Mouse (Mus musculus) kidney, postnatal 10 days (tissue): ENCODE results near the gene Mxd3.

ENCODE experiments used
- DNase-seq: peaks from one replicate; pipeline ENCODE4 v3.0.0; 2021; ENCODE audit warnings: mixed read lengths

Gene Mxd3

DNA sequence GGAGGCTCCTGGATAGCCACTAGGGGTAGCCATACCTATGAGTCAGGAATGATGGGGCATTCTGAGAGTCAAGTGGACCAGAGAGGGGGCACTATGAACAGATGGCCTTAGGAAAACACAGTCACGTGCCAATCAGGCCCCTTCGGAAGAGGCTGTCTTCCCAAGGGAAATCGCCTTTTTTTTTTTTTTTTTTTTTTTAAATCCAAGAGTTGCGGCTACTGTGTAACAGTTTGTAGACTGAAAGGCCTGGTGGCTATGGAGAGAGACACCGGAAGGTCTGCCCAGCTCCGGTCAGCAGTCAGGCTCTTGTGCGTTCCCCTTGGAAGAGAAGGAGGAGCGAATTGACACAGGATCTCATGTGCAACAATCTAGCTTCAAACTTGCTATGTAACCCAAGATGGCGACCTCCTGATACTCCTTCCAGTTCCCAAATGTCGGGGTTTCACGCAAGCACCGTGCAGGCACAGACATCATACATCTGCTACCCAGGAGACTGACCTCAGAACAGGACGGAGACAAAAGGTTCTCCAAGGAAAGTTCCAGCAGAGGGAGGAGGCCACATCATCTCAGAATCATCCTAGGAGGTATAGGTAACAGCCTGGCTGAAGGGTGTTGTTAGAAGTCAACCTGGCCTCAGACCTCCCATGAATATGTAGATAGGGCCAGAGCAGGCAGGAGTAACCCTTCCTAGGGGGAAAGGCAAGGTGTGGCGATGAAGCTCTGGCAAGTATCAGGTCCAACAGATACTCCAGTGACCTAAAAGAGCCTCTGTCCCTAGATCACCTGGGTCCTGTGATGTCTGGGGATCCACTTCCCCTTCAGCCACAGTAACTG is 1.2 kb upstream of the Mxd3 start:
- no peak for DNase-seq

- no peak for DNase-seq
Observed at GRCm38 (mm10) chr13:55329109-55329682, 427 bp downstream of the Mxd3 start.

GRCm38 (mm10) chr13:55328641-55329040 is 982 bp downstream of the Mxd3 start:
- DNase-seq, result no peak

DNA sequence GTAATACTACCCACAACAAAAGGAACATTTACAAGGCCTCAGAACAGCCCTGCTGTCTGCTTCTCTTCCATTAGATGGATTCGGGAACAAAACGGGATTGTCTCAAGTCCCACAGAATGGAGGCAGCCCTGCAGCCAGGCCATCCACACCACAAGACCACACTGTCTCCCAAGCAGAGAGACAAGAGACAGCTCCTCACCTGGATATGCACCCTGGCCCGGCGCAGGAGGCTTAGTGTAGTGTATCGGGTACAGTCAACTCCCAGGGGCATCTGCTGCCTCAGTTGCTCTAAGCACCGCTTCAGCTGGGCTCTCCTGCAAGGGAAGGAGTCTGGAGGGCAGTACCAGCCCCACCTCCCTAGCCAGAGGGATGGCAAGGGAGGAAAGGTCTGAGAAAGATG is 1.5 kb downstream of the Mxd3 start:
- no peak for DNase-seq

DNA sequence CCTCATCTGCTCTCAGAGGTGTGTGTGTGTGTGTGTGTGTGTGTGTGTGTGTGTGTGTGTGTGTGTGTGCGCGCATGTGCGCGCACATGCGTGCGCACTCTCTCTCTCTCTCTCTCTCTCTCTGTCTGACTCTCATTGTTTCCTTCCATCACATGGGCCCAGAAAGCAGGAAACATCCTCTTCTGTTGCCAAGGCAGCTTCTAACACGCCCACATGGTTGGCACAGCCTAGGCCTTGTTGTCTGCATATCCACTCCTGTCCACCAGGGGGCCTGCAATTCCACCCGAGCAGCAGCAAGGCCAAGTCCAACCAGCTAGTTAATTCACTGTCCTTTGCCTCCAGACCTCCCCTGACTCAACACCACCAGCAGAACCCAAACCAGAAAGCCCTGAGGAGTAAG is 2.0 kb downstream of the Mxd3 start:
- peak; percentile 87 for DNase-seq

GRCm38 (mm10) chr13:55327169-55327568 is 2.5 kb downstream of the Mxd3 start:
- DNase-seq, result no peak

DNA sequence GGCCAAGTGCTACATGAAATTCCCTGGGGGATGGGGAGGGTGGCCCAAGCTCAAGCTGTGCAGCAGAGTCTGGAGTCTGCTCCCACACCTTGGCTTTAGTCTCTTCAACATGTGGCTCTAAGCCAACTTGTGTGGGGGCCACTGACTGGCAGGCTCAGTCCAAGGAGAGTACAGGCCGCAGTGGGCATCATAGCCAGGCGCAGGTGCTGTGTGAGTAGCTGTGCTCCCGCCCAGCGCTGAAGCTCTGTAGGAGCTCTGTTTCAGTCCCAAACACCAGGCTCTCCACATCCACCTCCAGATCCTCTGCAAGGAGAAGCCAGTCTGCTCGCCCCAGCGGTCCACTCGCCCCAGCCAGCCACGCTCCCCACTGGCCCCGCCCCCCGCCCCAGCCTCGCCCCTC is 4.0 kb downstream of the Mxd3 start:
- peak; percentile 50 for DNase-seq

GRCm38 (mm10) chr13:55322130-55322825 is 7.3 kb downstream of the Mxd3 start:
- DNase-seq, result peak; percentile 64

DNA sequence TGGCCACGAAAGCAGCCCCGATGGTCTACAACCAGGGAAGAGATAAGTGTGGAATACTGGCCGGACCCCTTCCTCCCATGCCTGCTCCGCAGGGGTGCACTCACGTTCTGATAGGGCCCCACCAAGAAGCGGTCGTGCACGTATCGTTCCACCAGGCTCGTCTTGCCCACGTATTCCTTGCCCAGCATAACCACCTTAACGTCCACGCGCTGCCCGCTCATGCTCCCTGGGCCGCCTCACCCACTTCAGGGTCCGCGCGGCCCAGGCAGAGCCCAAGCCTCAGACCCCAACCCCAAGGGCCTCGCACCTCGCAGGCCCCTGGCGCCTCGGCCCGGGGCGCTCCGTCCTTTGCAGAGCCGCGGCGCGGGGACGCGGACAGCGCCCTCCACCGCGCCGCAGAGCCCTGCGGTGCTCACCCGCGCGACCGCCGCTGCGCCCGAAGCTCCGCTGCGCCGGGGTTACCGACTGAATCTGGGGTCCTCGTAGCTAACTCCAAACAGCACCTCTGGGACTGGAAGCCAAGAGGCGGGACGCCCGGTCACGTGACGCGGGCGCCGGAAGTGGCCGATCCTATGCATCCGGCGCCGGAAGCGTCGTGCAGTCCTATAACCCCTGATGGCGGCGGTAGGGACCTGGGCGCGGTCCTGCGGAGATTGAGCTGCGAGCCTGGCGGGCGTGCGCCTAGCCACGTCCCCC is 8.0 kb downstream of the Mxd3 start, which contains the start of gene Rab24:
Rab24 (minus strand) TSS at position 513 of the 696 bp plus-strand sequence.
- peak; percentile 95 for DNase-seq

DNA sequence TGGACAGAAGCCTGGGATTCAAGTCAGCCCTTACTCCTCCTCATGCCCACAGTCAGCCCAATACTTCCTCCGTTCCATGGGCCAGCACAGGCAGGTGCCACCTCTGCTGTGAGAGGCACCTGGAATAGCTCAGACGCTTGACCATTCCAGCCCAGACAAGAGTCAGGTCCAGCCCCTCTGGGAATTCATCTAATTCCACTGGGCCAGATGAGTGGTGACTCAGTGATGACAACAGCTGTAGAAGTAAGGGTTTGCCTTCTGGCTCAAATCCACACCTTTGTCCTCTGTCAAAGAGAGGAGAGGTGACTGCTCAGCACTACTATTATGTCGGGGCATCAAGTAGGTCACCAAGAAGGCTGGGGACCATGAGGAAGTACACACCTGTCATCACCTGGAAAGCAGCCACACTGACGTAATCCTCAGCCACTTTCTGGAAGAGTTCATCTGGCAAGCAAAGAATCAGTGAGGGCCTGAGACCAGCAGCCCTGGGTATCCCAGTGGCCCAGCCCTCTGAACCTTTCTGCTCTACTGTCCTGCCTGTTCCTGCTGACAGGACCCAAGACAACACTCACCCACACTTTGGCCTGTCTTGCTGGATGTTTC is 9.6 kb downstream of the Mxd3 start, which contains the start of gene Prelid1:
Prelid1 (plus strand) TSS at position 570 of the 603 bp plus-strand sequence.
- no peak for DNase-seq

DNA sequence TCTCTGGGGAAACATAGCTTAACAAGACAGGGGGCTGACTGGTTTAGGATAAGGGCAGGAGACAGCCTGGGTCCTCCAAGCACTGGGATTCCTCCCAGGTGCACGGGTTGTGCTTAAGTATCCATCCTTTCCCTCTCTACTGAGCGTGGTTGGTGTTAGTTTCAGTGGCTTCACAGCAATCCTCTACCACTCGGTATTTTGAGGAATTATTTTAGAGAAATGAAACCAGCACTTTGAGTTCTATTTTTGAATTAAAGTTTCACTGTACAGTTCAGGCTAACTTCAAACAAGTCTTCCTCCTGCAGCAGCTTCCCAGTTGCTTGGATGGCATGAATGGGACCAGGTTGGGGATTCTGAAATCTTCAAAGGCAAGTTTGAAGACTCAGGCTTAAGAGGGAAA is 11.3 kb downstream of the Mxd3 start:
- DNase-seq, result no peak

DNA sequence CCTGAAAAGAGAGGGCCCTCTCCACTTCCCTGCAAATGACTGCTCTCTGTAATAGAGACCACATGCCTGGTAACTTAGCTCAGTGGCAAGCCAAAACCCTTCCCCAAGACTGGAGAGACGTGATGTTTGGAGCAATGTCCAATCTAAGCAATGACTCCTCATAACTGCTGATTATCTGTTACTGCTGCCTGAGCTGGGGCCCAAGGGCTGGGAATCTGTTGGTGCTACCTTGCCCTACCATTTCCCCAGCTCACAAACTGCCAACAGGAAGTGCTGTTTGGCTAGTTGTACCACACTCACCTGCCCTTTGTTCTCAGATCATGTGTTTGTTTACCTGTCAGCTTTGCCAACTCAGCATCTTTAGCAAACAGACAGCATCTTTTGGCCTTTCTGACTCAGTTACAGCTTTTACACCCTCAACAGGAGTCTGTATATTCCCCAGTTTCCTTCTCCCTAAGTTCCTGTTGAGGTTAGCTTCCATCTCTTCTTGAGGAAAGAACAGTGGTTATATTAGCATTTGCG is 14.7 kb downstream of the Mxd3 start:
- DNase-seq, result no peak

DNA sequence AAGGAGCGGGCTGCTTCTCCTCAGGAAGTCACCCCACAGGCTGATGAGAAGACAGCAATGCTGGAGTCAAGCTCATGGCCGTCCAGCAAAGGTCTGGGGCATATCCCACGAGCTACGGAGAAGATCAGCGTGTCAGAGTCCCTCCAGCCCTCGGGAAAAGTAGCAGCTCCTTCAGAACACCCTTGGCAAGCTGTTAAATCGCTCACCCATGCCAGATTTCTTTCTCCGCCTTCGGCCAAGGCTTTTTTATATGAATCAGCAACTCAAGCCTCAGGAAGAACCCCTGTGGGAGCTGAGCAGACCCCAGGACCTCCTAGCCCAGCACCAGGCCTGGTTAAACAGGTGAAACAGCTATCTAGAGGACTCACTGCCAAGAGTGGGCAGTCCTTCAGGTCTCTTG is 16.6 kb downstream of the Mxd3 start:
- DNase-seq, result no peak

- DNase-seq, result no peak
Observed at GRCm38 (mm10) chr13:55312028-55312630, 17.5 kb downstream of the Mxd3 start.

GRCm38 (mm10) chr13:55300913-55301312 is 28.7 kb downstream of the Mxd3 start:
- DNase-seq, result no peak

DNA sequence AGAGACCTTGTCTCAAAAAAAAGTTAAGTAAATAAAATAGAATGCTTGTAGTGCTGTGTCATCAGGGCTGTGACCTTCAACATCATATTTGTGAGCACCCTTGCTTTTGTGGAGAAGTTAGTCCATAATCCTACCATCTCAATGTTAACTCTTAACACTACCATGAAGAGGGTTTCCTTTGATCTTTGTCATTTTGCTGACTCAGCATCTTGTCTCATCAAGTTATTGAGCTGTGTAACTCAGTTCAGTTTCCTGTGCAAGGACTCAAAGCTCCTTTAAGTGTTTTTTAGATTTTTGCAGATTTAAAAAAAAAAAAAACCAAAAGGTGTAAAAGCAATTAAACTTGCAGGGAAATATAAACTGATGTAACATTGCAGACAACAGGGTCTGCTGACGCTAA is 32.9 kb downstream of the Mxd3 start:
- no peak for DNase-seq

GRCm38 (mm10) chr13:55288854-55289253 is 40.8 kb downstream of the Mxd3 start:
- peak; percentile 12 for DNase-seq

GRCm38 (mm10) chr13:55277646-55278045 is 52.0 kb downstream of the Mxd3 start:
- DNase-seq, result no peak

DNA sequence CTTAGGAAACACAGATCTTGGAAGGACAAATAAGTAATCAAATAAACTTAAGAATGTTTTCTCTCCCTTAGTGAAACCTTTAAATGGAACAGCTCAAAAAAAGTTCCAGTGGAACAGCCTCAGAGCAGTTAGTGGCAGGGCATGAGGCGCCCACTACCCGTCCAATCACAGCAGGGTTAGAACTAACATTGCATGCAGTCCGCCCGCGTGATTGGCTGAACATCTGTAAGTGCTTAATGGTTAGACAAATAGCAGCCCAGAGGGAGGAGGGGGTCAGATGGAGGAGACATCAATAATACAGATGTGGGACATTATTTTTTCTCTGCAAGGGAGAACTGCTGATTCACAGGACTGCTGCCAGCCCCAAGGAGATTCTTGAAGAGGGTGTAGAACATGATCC is 52.4 kb downstream of the Mxd3 start:
- no peak for DNase-seq
